Mouse (Mus musculus) midbrain, postnatal 0 days (tissue): Measurements from ENCODE around the gene Mpp3. TPM values are rescaled to one million over a fixed set of nuclear protein-coding genes. Genes with fewer than 3 reads are reported as not detected.

Source experiments
- ATAC-seq: fragments of 200-750 bp; cut with Nextera tagmentation; 2 replicates; pipeline ENCODE4 v1.8.0; 2017; ENCODE audit warnings: moderate number of reproducible peaks, mild to moderate bottlenecking, moderate TSS enrichment, moderate library complexity; ENCODE audit not compliant: low FRiP score
- DNase-seq: peaks from one replicate; pipeline ENCODE4 v3.0.0-alpha.2; 2015; ENCODE audit warnings: low spot score
- H3K27ac ChIP-seq: fragments of 300-500 bp; sonication (generic); 2 replicates; pipeline ENCODE4 v1.5.1; 2014; ENCODE audit warnings: low read depth, mild to moderate bottlenecking, low read length, mixed read lengths
- H3K27me3 ChIP-seq: fragments of 300-500 bp; sonication (generic); 2 replicates; pipeline ENCODE4 v1.6.1; 2014; ENCODE audit warnings: low read length, control low read depth, mixed read lengths; ENCODE audit not compliant: insufficient read depth
- H3K36me3 ChIP-seq: fragments of 300-500 bp; sonication (generic); 2 replicates; pipeline ENCODE4 v1.6.1; 2014; ENCODE audit warnings: low read length, control low read depth, mixed read lengths; ENCODE audit not compliant: insufficient read depth
- H3K4me1 ChIP-seq: fragments of 300-500 bp; sonication (generic); 2 replicates; pipeline ENCODE4 v1.6.1; 2014; ENCODE audit warnings: mild to moderate bottlenecking, control low read depth, antibody characterized with exemption, low read length, mixed read lengths; ENCODE audit not compliant: insufficient read depth
- H3K4me2 ChIP-seq: fragments of 300-500 bp; sonication (generic); 2 replicates; pipeline ENCODE4 v1.6.1; 2014; ENCODE audit warnings: low read depth, mild to moderate bottlenecking, low read length, mixed read lengths; ENCODE audit not compliant: poor library complexity, severe bottlenecking
- H3K4me3 ChIP-seq: fragments of 300-500 bp; sonication (generic); 2 replicates; pipeline ENCODE4 v1.5.1; 2014; ENCODE audit warnings: low read depth, mild to moderate bottlenecking, low read length, moderate library complexity
- H3K9ac ChIP-seq: fragments of 300-500 bp; sonication (generic); replicated peaks from 2 replicates; pipeline ENCODE4 v1.6.1; 2014; ENCODE audit warnings: mild to moderate bottlenecking, low read length, moderate library complexity, mixed read lengths; ENCODE audit not compliant: poor library complexity, severe bottlenecking
- H3K9me3 ChIP-seq: fragments of 300-500 bp; sonication (generic); 2 replicates; pipeline ENCODE4 v1.6.1; 2016; ENCODE audit warnings: low read length, control low read depth
- CTCF ChIP-seq: IDR thresholded peaks from 2 replicates; pipeline ENCODE4 v1.5.1; 2016; ENCODE audit warnings: antibody characterized with exemption, mild to moderate bottlenecking
- WGBS: fragments of 180-500 bp; shearing (Covaris S2); extraction: QIAGEN DNeasy Blood & Tissue Kit; methylation state at CpG from one replicate; pipeline ENCODE4 v1.1.7; 2014; 5-methylcytosine and 5-hydroxymethylcytosine counted together
- polyA plus RNA-seq: library from polyadenylated mRNA; unstranded; fragments of >200 nt; fragmentation: Nextera tagmentation; extraction: Ambion mirVana; gene quantifications from 2 replicates; pipeline ENCODE4 v1.2.1, GENCODE M21; 2015
- total RNA-seq: library from RNA; depleted of rRNA; stranded (reverse); fragments of >200 nt; gene quantifications from 2 replicates; pipeline ENCODE4 v1.2.3, GENCODE M21; 2014

The Mpp3 gene
- total and polyA plus RNA-seq, 2 experiments from 2014 or later: 53.9 to 71.9 TPM

DNA sequence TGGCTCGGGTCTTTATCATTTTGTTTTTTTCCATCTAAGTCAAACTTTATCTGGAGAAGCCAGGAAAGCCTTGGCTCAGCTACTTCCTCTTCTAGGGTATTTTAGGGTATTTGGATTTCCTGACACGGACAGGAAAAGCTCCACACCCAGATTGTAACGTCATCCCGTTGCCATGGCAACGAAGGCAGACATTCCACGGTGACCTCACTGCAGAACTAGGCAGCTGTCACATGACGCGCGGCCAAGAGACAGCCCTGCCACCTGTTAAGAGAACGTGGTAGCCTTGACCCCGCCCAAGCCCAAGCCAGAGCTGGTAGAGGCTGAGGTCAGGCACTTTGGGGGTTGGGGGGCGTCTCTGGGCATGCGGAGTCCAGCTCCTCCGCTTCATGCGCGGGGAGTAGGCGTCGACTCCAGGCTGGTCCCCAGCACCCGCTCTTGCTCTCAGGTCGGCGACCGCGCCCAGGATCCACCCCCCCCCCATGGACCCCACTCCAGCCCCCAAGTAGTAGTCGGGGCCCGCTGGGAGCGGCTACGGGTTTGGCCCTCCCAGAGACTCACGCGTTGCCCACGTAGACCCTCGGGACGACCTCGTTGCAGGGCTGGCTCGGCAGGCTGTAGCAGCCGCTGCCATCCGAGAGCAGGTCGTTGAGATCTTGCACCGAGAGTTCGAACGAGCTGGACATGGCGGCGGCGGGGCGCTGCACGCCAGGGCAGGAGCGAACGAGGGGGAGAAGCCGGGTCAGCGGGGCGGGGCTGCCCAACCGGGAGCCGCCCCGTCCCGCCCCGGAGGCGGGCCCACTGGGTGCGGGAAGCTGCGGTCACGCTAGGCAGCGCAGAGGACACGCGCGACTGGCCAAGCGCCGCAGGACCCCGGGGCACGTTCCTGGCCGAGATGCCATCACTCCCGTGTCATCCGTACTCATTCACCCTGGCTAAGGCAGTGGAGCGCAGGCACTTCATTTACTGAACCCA is 43.9 kb downstream of the Mpp3 start, which contains the start of gene Cfap97d1:
Gene Cfap97d1 (plus strand): TSS at position 226 of the 972 bp plus-strand sequence.
- WGBS: under 1% methylated on average over 60 of the region's 71 CpGs
- H3K27me3 ChIP-seq: no peaks in the 10 kb centered on the region
- H3K4me3 ChIP-seq: peak within 1 kb of the TSS; percentile 49
- peaks cover 8% of the 10 kb centered on the region; the same call in 1 of the 2 replicates for H3K4me1 ChIP-seq
- H3K4me2 ChIP-seq: peak within 1 kb of the TSS; percentile 70
- DNase-seq (peak; percentile 98), ATAC-seq (peak; percentile 89)
- H3K9me3 ChIP-seq: no peaks in the 10 kb centered on the region
- no peak; the same call in 1 of the 2 replicates for TF ChIP-seq CTCF
- H3K27ac ChIP-seq: peak within 1 kb of the TSS; percentile 77
- peaks cover 8% of the 10 kb centered on the region; the same call in 1 of the 2 replicates for H3K36me3 ChIP-seq
- peak within 1 kb of the TSS; percentile 79 for H3K9ac ChIP-seq

DNA sequence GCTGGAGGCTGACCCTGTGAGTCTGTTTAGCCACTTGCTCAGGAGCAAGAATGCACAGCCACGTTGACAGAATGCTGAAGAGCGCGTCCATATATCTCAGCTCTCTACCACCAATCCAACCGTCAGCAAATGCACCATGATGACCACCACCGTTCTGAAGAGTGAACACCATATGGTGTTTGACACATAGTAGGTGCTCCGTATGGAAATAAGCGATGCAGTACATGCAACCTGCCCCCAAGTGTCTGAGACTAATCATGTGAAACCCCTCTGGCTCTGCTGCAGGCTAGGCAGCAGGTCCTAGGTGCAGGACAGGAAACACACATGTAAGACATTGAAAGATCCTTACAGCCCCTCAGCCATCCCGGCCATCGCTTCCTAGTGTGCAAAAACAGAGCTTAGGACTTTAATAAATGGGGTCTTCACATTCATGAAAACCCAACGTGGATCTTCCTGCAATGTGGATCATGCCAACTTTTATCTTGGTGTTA is 44.8 kb downstream of the Mpp3 start:
- DNase-seq (no peak), ATAC-seq (no peak)
- TF ChIP-seq CTCF: no peak
- Histone ChIP-seq H3K9ac (no peak overlapping the region), H3K9me3 (no peaks in the 10 kb centered on the region), H3K4me1 (peaks cover 8% of the 10 kb centered on the region; the same call in 1 of the 2 replicates), H3K4me2 (peak overlapping the region; percentile 70), H3K27ac (no peak overlapping the region), H3K27me3 (no peaks in the 10 kb centered on the region), H3K36me3 (peaks cover 14% of the 10 kb centered on the region; the same call in 1 of the 2 replicates), H3K4me3 (peak overlapping the region; percentile 49; the same call in 1 of the 2 replicates)
- WGBS: 70% methylated on average over 10 of the region's 10 CpGs

GRCm38 (mm10) chr11:101982981-101983411 is 45.3 kb downstream of the Mpp3 start:
- TF ChIP-seq CTCF: no peak
- H3K27ac ChIP-seq: no peak overlapping the region
- WGBS: 66% methylated on average over 6 of the region's 6 CpGs
- H3K9ac ChIP-seq: no peak overlapping the region
- H3K4me1 ChIP-seq: peaks cover 8% of the 10 kb centered on the region; the same call in 1 of the 2 replicates
- H3K36me3 ChIP-seq: peaks cover 19% of the 10 kb centered on the region; the same call in 1 of the 2 replicates
- H3K27me3 ChIP-seq: no peaks in the 10 kb centered on the region
- H3K9me3 ChIP-seq: no peaks in the 10 kb centered on the region
- no peak for ATAC-seq
- no peak overlapping the region for H3K4me3 ChIP-seq
- DNase-seq: no peak
- peak overlapping the region; percentile 70 for H3K4me2 ChIP-seq

DNA sequence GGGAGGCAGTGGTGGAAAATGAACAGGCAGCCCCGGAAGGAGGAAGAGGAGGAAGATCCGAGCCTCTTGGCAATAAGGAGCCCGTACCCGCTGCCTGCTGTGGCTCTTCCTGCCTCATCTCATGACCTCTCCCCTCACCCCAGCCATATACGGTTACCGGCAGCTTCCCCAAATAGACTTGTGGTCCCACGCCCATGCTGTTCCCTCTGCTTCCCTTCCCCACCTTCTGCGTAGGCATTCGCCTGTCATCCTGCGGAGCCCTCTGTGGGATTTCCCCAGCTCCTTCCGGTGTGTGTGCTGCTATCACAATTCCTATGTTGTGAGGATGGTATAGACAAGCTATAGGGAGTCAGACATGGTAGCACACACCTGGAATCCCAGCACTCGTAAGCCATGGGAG is 46.4 kb downstream of the Mpp3 start:
- no peak overlapping the region for H3K4me2 ChIP-seq
- WGBS: 85% methylated on average over 12 of the region's 12 CpGs
- ATAC-seq (no peak), DNase-seq (no peak)
- H3K9ac ChIP-seq: no peak overlapping the region
- no peak overlapping the region for H3K4me3 ChIP-seq
- no peak for TF ChIP-seq CTCF
- H3K27me3 ChIP-seq: no peaks in the 10 kb centered on the region
- H3K27ac ChIP-seq: no peak overlapping the region
- H3K4me1 ChIP-seq: peaks cover 8% of the 10 kb centered on the region; the same call in 1 of the 2 replicates
- H3K9me3 ChIP-seq: no peaks in the 10 kb centered on the region
- H3K36me3 ChIP-seq: peaks cover 20% of the 10 kb centered on the region; the same call in 1 of the 2 replicates

GRCm38 (mm10) chr11:101980603-101981157 is 47.6 kb downstream of the Mpp3 start:
- H3K4me2 ChIP-seq: no peak overlapping the region
- peaks cover 21% of the 10 kb centered on the region; the same call in 1 of the 2 replicates for H3K36me3 ChIP-seq
- no peak for TF ChIP-seq CTCF
- no peak overlapping the region for H3K9ac ChIP-seq
- no peaks in the 10 kb centered on the region for H3K27me3 ChIP-seq
- DNase-seq (no peak), ATAC-seq (no peak)
- H3K9me3 ChIP-seq: no peaks in the 10 kb centered on the region
- H3K4me1 ChIP-seq: peaks cover 8% of the 10 kb centered on the region; the same call in 1 of the 2 replicates
- WGBS: 82% methylated on average over 9 of the region's 9 CpGs
- H3K27ac ChIP-seq: no peak overlapping the region
- H3K4me3 ChIP-seq: no peak overlapping the region
